Mouse (Mus musculus): ENCODE measurements around the gene Tob2. TPM values are rescaled to one million over a fixed set of nuclear protein-coding genes. Genes with fewer than 3 reads are reported as not detected.

The Tob2 gene
- 10 to 100 TPM; 29.7 to 45.8 (median 34.0) TPM for polyA plus RNA-seq (2017; shearing (Covaris generic))

GRCm38 (mm10) chr15:81858517-81859329 is at the start of gene Tob2:
Tob2 (minus strand) TSS chr15:81858796.
- ATAC-seq, result no peak

GRCm38 (mm10) chr15:81907953-81908352 is 49.4 kb upstream of the Tob2 start:
- ATAC-seq, result no peak

GRCm38 (mm10) chr15:81904939-81905338 is 46.3 kb upstream of the Tob2 start:
- peak; percentile 76 for ATAC-seq

- ATAC-seq, result no peak
Observed at GRCm38 (mm10) chr15:81898751-81899150, 40.2 kb upstream of the Tob2 start.

GRCm38 (mm10) chr15:81897607-81898285 is 39.1 kb upstream of the Tob2 start:
- ATAC-seq, result no peak

GRCm38 (mm10) chr15:81896407-81896806 is 37.8 kb upstream of the Tob2 start:
- ATAC-seq, result no peak

- no peak for ATAC-seq
Observed at GRCm38 (mm10) chr15:81894002-81894401, 35.4 kb upstream of the Tob2 start.

- ATAC-seq, result no peak
Observed at GRCm38 (mm10) chr15:81891822-81892580, 33.4 kb upstream of the Tob2 start.

- ATAC-seq, result no peak
Observed at GRCm38 (mm10) chr15:81891140-81891802, 32.7 kb upstream of the Tob2 start.

GRCm38 (mm10) chr15:81889175-81889574 is 30.6 kb upstream of the Tob2 start:
- ATAC-seq, result no peak

GRCm38 (mm10) chr15:81886795-81887550 is 28.4 kb upstream of the Tob2 start:
- no peak for ATAC-seq

GRCm38 (mm10) chr15:81885418-81885934 is 26.9 kb upstream of the Tob2 start:
- ATAC-seq, result no peak

GRCm38 (mm10) chr15:81882348-81882747 is 23.8 kb upstream of the Tob2 start:
- no peak for ATAC-seq

GRCm38 (mm10) chr15:81879531-81880401 is 21.2 kb upstream of the Tob2 start:
- no peak for ATAC-seq

GRCm38 (mm10) chr15:81872262-81873136 is 13.9 kb upstream of the Tob2 start, which contains the start of gene Aco2:
Aco2 (plus strand) TSS chr15:81872309.
- peak; percentile 85 for ATAC-seq

- peak; percentile 89 for ATAC-seq
Observed at GRCm38 (mm10) chr15:81871604-81872261, 13.1 kb upstream of the Tob2 start, which contains the start of gene Phf5a. Phf5a (minus strand) TSS chr15:81871911.

- ATAC-seq, result no peak
Observed at GRCm38 (mm10) chr15:81869985-81870384, 11.4 kb upstream of the Tob2 start.

- no peak for ATAC-seq
Observed at GRCm38 (mm10) chr15:81864238-81864637, 5.6 kb upstream of the Tob2 start.
